Mouse (Mus musculus) olfactory bulb, adult 2 months (tissue): ENCODE data around the gene Aen.

Experiments used
- CTCF ChIP-seq: fragments of 200-500 bp; IDR thresholded peaks from 2 replicates; pipeline ENCODE4 v1.5.1; 2012; ENCODE audit warnings: low read depth, mild to moderate bottlenecking, low read length, moderate library complexity; ENCODE audit not compliant: insufficient read depth
- POLR2A ChIP-seq: fragments of 200-500 bp; IDR thresholded peaks from 2 replicates; pipeline ENCODE4 v1.6.1; 2012; ENCODE audit warnings: mild to moderate bottlenecking, low read depth, low read length, moderate library complexity; ENCODE audit not compliant: insufficient read depth

DNA sequence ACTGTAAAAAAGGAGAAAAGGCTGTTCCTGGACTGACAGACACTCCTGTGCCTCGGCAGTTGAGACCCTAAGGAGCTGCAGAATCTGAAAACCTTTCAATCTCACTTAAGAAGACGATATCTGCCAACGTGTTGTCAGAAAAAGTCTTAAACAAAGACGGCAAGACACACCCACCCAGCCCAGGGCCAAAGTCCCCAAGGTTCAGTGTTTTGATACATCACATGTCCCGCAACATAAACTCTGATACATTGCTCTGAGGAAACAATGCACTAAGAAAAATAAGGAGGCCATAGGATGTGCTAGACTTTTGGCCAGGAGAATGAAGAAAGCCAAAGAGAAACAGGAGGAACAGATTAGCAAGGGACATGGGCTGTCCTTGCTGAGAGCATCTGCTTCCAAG, 22.8 kb upstream of the Aen start:
- TF ChIP-seq CTCF (no peak), POLR2A (no peak)
